10 mouse cellular contexts compared by ENCODE assay signal in genomic region chr3:149184136-149184551, GRCm38 (mm10).
DNase-seq lines count a peak whose midpoint lies in the region; ATAC-seq and TF ChIP-seq lines count a peak whose summit lies in the region.
"Had no signal": no experiment of that assay in that cellular context is flagged by ENCODE, and none has a peak within 500 bp of the region (broad histone marks: within the 10 kb centered on the region; RNA-seq: fewer than 3 reads in every experiment).

No protein-coding gene starts in this region.

- H3K9me3 ChIP-seq in heart, embryonic 16.5 days (replicated peaks; ENCODE audit: control insufficient read depth, low read length) = no peaks in the 10 kb centered on the region
- H3K9me3 ChIP-seq in embryonic facial prominence, embryonic 13.5 days = no peaks in the 10 kb centered on the region
- no peaks in the 10 kb centered on the region for H3K9me3 ChIP-seq in limb, embryonic 12.5 days
- H3K9me3 ChIP-seq in midbrain, postnatal 0 days (ENCODE audit: low read length) = no peaks in the 10 kb centered on the region

- no peak overlapping the region for H3K27ac ChIP-seq in heart, embryonic 16.5 days (ENCODE audit: low read length)
- H3K27ac ChIP-seq in embryonic facial prominence, embryonic 13.5 days = peak overlapping the region; percentile 87
- peak overlapping the region; percentile 42; the same call in 1 of the 2 replicates for H3K27ac ChIP-seq in limb, embryonic 12.5 days
- no peak overlapping the region for H3K27ac ChIP-seq in midbrain, postnatal 0 days (ENCODE audit: low read depth, low read length)
- no peak overlapping the region for H3K27ac ChIP-seq in gastrocnemius, adult 2 months

- intact Hi-C loops in gastrocnemius, adult 2 months (cut with DNase I) = no loop called here

- H3K36me3 ChIP-seq in heart, embryonic 16.5 days (ENCODE audit: control insufficient read depth, insufficient read depth) = no peaks in the 10 kb centered on the region
- no peaks in the 10 kb centered on the region for H3K36me3 ChIP-seq in embryonic facial prominence, embryonic 13.5 days
- H3K36me3 ChIP-seq in limb, embryonic 12.5 days = no peaks in the 10 kb centered on the region
- H3K36me3 ChIP-seq in midbrain, postnatal 0 days (ENCODE audit: insufficient read depth, low read length) = no peaks in the 10 kb centered on the region

- no peak for DNase-seq in heart, adult 9 months (ENCODE audit: low spot score in 2 of 2)
- DNase-seq in midbrain, postnatal 0 days (ENCODE audit: low spot score) = no peak
- no peak for DNase-seq in gastrocnemius, adult 2 months
- no peak for DNase-seq in frontal cortex, postnatal 14 days (ENCODE audit: low spot score in 2 of 2)
- no peak for DNase-seq in layer of hippocampus, postnatal 36 days
- DNase-seq: left cerebral cortex, postnatal 4 days; right cerebral cortex, postnatal 4 days had no signal

- H3K4me1 ChIP-seq in heart, embryonic 16.5 days (ENCODE audit: control insufficient read depth, insufficient read depth, low read length) = peaks cover 6% of the 10 kb centered on the region; the same call in 1 of the 2 replicates
- peaks cover 17% of the 10 kb centered on the region for H3K4me1 ChIP-seq in embryonic facial prominence, embryonic 13.5 days
- peaks cover 10% of the 10 kb centered on the region for H3K4me1 ChIP-seq in limb, embryonic 12.5 days (replicated peaks)
- no peaks in the 10 kb centered on the region for H3K4me1 ChIP-seq in midbrain, postnatal 0 days (ENCODE audit: insufficient read depth, low read length)

- H3K27me3 ChIP-seq in heart, embryonic 16.5 days (ENCODE audit: control insufficient read depth, insufficient read depth, low read length) = no peaks in the 10 kb centered on the region
- H3K27me3 ChIP-seq in embryonic facial prominence, embryonic 13.5 days = no peaks in the 10 kb centered on the region
- H3K27me3 ChIP-seq in limb, embryonic 12.5 days = no peaks in the 10 kb centered on the region
- H3K27me3 ChIP-seq in midbrain, postnatal 0 days (ENCODE audit: insufficient read depth, low read length) = no peaks in the 10 kb centered on the region

- no peak overlapping the region for H3K4me3 ChIP-seq in heart, embryonic 16.5 days (ENCODE audit: low read length)
- peak overlapping the region; percentile 29 for H3K4me3 ChIP-seq in embryonic facial prominence, embryonic 13.5 days
- peak overlapping the region; percentile 16; the same call in 1 of the 2 replicates for H3K4me3 ChIP-seq in limb, embryonic 12.5 days (replicated peaks)
- H3K4me3 ChIP-seq in midbrain, postnatal 0 days (ENCODE audit: low read depth, low read length) = no peak overlapping the region
- H3K4me3 ChIP-seq in gastrocnemius, adult 2 months = no peak overlapping the region

- TF ChIP-seq CTCF in midbrain, postnatal 0 days (IDR thresholded peaks at IDR 0.05) = no peak
- TF ChIP-seq CTCF in gastrocnemius, adult 2 months (IDR thresholded peaks at IDR 0.05) = no peak

- WGBS in heart, embryonic 16.5 days = 12% methylated on average over 12 of the region's 12 CpGs
- WGBS in embryonic facial prominence, embryonic 13.5 days = 12% methylated on average over 12 of the region's 12 CpGs
- 12% methylated on average over 12 of the region's 12 CpGs for WGBS in limb, embryonic 12.5 days
- WGBS in midbrain, postnatal 0 days = 18% methylated on average over 12 of the region's 12 CpGs

- H3K9ac ChIP-seq in heart, embryonic 16.5 days (ENCODE audit: low read length) = peak overlapping the region; percentile 38; the same call in 1 of the 2 replicates
- peak overlapping the region; percentile 52; the same call in 1 of the 2 replicates for H3K9ac ChIP-seq in embryonic facial prominence, embryonic 13.5 days
- H3K9ac ChIP-seq in limb, embryonic 12.5 days (replicated peaks) = no peak overlapping the region; the same call in 1 of the 2 replicates
- H3K9ac ChIP-seq in midbrain, postnatal 0 days (replicated peaks; ENCODE audit: low read length, poor library complexity, severe bottlenecking) = no peak overlapping the region

- ATAC-seq in heart, embryonic 16.5 days (replicated peaks; ENCODE audit: extremely low read depth, insufficient read depth, low FRiP score) = no peak
- ATAC-seq in embryonic facial prominence, embryonic 13.5 days (ENCODE audit: insufficient number of reproducible peaks, insufficient read depth, low FRiP score, low TSS enrichment, low read depth) = no peak
- no peak for ATAC-seq in limb, embryonic 12.5 days (ENCODE audit: insufficient number of reproducible peaks, insufficient read depth, low FRiP score, low TSS enrichment, low read depth)
- ATAC-seq in midbrain, postnatal 0 days (ENCODE audit: low FRiP score) = no peak

- peak overlapping the region; percentile 51 for H3K4me2 ChIP-seq in heart, embryonic 16.5 days (ENCODE audit: low read depth, low read length)
- peak overlapping the region; percentile 63 for H3K4me2 ChIP-seq in embryonic facial prominence, embryonic 13.5 days
- H3K4me2 ChIP-seq in limb, embryonic 12.5 days = peak overlapping the region; percentile 54
- peak overlapping the region; percentile 36 for H3K4me2 ChIP-seq in midbrain, postnatal 0 days (ENCODE audit: low read depth, low read length, poor library complexity, severe bottlenecking)

Comparison
In these comparisons a context has a peak if more than half of its experiments do, and no peak if none do; other contexts are left out.
1. H3K27ac ChIP-seq: peak in embryonic facial prominence, embryonic 13.5 days (single experiment) and limb, embryonic 12.5 days (single experiment); none in heart, embryonic 16.5 days (single experiment), midbrain, postnatal 0 days (single experiment) and gastrocnemius, adult 2 months (single experiment).
2. H3K4me3 ChIP-seq: peak in embryonic facial prominence, embryonic 13.5 days (single experiment) and limb, embryonic 12.5 days (single experiment); none in heart, embryonic 16.5 days (single experiment), midbrain, postnatal 0 days (single experiment) and gastrocnemius, adult 2 months (single experiment).
3. H3K9ac ChIP-seq: peak in heart, embryonic 16.5 days (single experiment) and embryonic facial prominence, embryonic 13.5 days (single experiment); none in limb, embryonic 12.5 days (single experiment) and midbrain, postnatal 0 days (single experiment).
4. Peak in every context shown above with its lines, with median percentiles within 50 percentile points of each other: H3K4me2 ChIP-seq.